Mouse (Mus musculus): ENCODE measurements around the gene Slc16a8. TPM values are rescaled to one million over a fixed set of nuclear protein-coding genes. Genes with fewer than 3 reads are reported as not detected.

Gene Slc16a8
- not detected for polyA plus RNA-seq (2014; fragmentation: Illumina TruSeq; extraction: RNeasy Lipid Tissue Mini Kit (QIAGEN cat#74804); ENCODE audit: low read depth, low replicate concordance)

GRCm38 (mm10) chr15:79254661-79255060 is at the start of gene Slc16a8:
Gene Slc16a8, minus strand, starts transcription at chr15:79254761.

GRCm38 (mm10) chr15:79285399-79285798 is 30.8 kb upstream of the Slc16a8 start, which contains the start of gene Baiap2l2:
Gene Baiap2l2, minus strand, starts transcription at chr15:79285537.

GRCm38 (mm10) chr15:79229058-79229821 is 25.3 kb downstream of the Slc16a8 start, which contains the start of the genes Pick1 and Gm49486:
Gene Pick1, plus strand, starts transcription at chr15:79229173.
Gene Gm49486, plus strand, starts transcription at chr15:79229391.

Other genes with a start within 250 kb of the Slc16a8 start
- gene H1f0, start 226.3 kb downstream of the Slc16a8 start, polyA plus RNA-seq (2014; fragmentation: Illumina TruSeq; extraction: RNeasy Lipid Tissue Mini Kit (QIAGEN cat#74804); ENCODE audit: low read depth, low replicate concordance) = 127 TPM
- not detected for gene Galr3, start 212.9 kb downstream of the Slc16a8 start, polyA plus RNA-seq (2014; fragmentation: Illumina TruSeq; extraction: RNeasy Lipid Tissue Mini Kit (QIAGEN cat#74804); ENCODE audit: low read depth, low replicate concordance)
- gene Ankrd54, start 191.9 kb downstream of the Slc16a8 start, polyA plus RNA-seq (2014; fragmentation: Illumina TruSeq; extraction: RNeasy Lipid Tissue Mini Kit (QIAGEN cat#74804); ENCODE audit: low read depth, low replicate concordance) = 1.3 TPM
- gene Eif3l, start 179.6 kb downstream of the Slc16a8 start, polyA plus RNA-seq (2014; fragmentation: Illumina TruSeq; extraction: RNeasy Lipid Tissue Mini Kit (QIAGEN cat#74804); ENCODE audit: low read depth, low replicate concordance) = 85.8 TPM
- 34.1 TPM for gene Micall1, start 145.9 kb downstream of the Slc16a8 start, polyA plus RNA-seq (2014; fragmentation: Illumina TruSeq; extraction: RNeasy Lipid Tissue Mini Kit (QIAGEN cat#74804); ENCODE audit: low read depth, low replicate concordance)
- not detected for gene Polr2f, start 113.8 kb downstream of the Slc16a8 start, polyA plus RNA-seq (2014; fragmentation: Illumina TruSeq; extraction: RNeasy Lipid Tissue Mini Kit (QIAGEN cat#74804); ENCODE audit: low read depth, low replicate concordance)
- 1.5 TPM for gene 1700088E04Rik, start 113.5 kb downstream of the Slc16a8 start, polyA plus RNA-seq (2014; fragmentation: Illumina TruSeq; extraction: RNeasy Lipid Tissue Mini Kit (QIAGEN cat#74804); ENCODE audit: low read depth, low replicate concordance)
- not detected for gene Sox10, start 89.5 kb downstream of the Slc16a8 start, polyA plus RNA-seq (2014; fragmentation: Illumina TruSeq; extraction: RNeasy Lipid Tissue Mini Kit (QIAGEN cat#74804); ENCODE audit: low read depth, low replicate concordance)
- 5.9 TPM for gene Pick1, start 25.6 kb downstream of the Slc16a8 start, polyA plus RNA-seq (2014; fragmentation: Illumina TruSeq; extraction: RNeasy Lipid Tissue Mini Kit (QIAGEN cat#74804); ENCODE audit: low read depth, low replicate concordance)
- gene Gm49486, start 25.4 kb downstream of the Slc16a8 start, polyA plus RNA-seq (2014; fragmentation: Illumina TruSeq; extraction: RNeasy Lipid Tissue Mini Kit (QIAGEN cat#74804); ENCODE audit: low read depth, low replicate concordance) = 0.41 TPM
- gene Baiap2l2, start 30.8 kb upstream of the Slc16a8 start, polyA plus RNA-seq (2014; fragmentation: Illumina TruSeq; extraction: RNeasy Lipid Tissue Mini Kit (QIAGEN cat#74804); ENCODE audit: low read depth, low replicate concordance) = not detected
- 0.41 TPM for gene Pla2g6, start 73.6 kb upstream of the Slc16a8 start, polyA plus RNA-seq (2014; fragmentation: Illumina TruSeq; extraction: RNeasy Lipid Tissue Mini Kit (QIAGEN cat#74804); ENCODE audit: low read depth, low replicate concordance)
- gene Maff, start 91.9 kb upstream of the Slc16a8 start, polyA plus RNA-seq (2014; fragmentation: Illumina TruSeq; extraction: RNeasy Lipid Tissue Mini Kit (QIAGEN cat#74804); ENCODE audit: low read depth, low replicate concordance) = 1.6 TPM
- 11.0 TPM for gene Tmem184b, start 148.8 kb upstream of the Slc16a8 start, polyA plus RNA-seq (2014; fragmentation: Illumina TruSeq; extraction: RNeasy Lipid Tissue Mini Kit (QIAGEN cat#74804); ENCODE audit: low read depth, low replicate concordance)
- 20.4 TPM for gene Csnk1e, start 200.8 kb upstream of the Slc16a8 start, polyA plus RNA-seq (2014; fragmentation: Illumina TruSeq; extraction: RNeasy Lipid Tissue Mini Kit (QIAGEN cat#74804); ENCODE audit: low read depth, low replicate concordance)